Mouse (Mus musculus) hindbrain, postnatal 0 days (tissue): ENCODE measurements around the gene Pabpn1l. TPM values are rescaled to one million over a fixed set of nuclear protein-coding genes. Genes with fewer than 3 reads are reported as not detected.

Source experiments
- ATAC-seq: fragments of 200-750 bp; cut with Nextera tagmentation; 2 replicates; pipeline ENCODE4 v1.8.0; 2017; ENCODE audit warnings: mild to moderate bottlenecking, moderate TSS enrichment, moderate library complexity
- DNase-seq: peaks from one replicate; pipeline ENCODE4 v3.0.0-alpha.2; 2015; ENCODE audit warnings: low spot score
- H3K27ac ChIP-seq: fragments of 300-500 bp; sonication (generic); 2 replicates; pipeline ENCODE4 v1.5.1; 2014; ENCODE audit warnings: mild to moderate bottlenecking
- H3K27me3 ChIP-seq: fragments of 300-500 bp; sonication (generic); 2 replicates; pipeline ENCODE4 v1.6.1; 2014; ENCODE audit warnings: low read length, mixed read lengths; ENCODE audit not compliant: insufficient read depth
- H3K36me3 ChIP-seq: fragments of 300-500 bp; sonication (generic); 2 replicates; pipeline ENCODE4 v1.6.1; 2014; ENCODE audit warnings: low read length, mixed read lengths; ENCODE audit not compliant: insufficient read depth
- H3K4me1 ChIP-seq: fragments of 300-500 bp; sonication (generic); 2 replicates; pipeline ENCODE4 v1.6.1; 2014; ENCODE audit warnings: antibody characterized with exemption, low read length, mixed read lengths; ENCODE audit not compliant: insufficient read depth
- H3K4me2 ChIP-seq: fragments of 300-500 bp; sonication (generic); 2 replicates; pipeline ENCODE4 v1.6.1; 2014; ENCODE audit warnings: low read depth, mild to moderate bottlenecking, low read length, moderate library complexity, mixed read lengths
- H3K4me3 ChIP-seq: fragments of 300-500 bp; sonication (generic); 2 replicates; pipeline ENCODE4 v1.5.1; 2014; ENCODE audit warnings: low read length
- H3K9ac ChIP-seq: fragments of 300-500 bp; sonication (generic); replicated peaks from 2 replicates; pipeline ENCODE4 v1.6.1; 2014; ENCODE audit warnings: mild to moderate bottlenecking, low read length, moderate library complexity, mixed read lengths
- H3K9me3 ChIP-seq: fragments of 300-500 bp; sonication (generic); 2 replicates; pipeline ENCODE4 v1.6.1; 2016; ENCODE audit warnings: low read length, mixed read lengths
- CTCF ChIP-seq: IDR thresholded peaks from 2 replicates; pipeline ENCODE4 v1.5.1; 2016; ENCODE audit warnings: antibody characterized with exemption, control low read depth, low read depth
- WGBS: fragments of 180-500 bp; shearing (Covaris S2); extraction: QIAGEN DNeasy Blood & Tissue Kit; methylation state at CpG from one replicate; pipeline ENCODE4 v1.1.7; 2014; 5-methylcytosine and 5-hydroxymethylcytosine counted together
- polyA plus RNA-seq: library from polyadenylated mRNA; unstranded; fragments of >200 nt; fragmentation: Nextera tagmentation; extraction: Ambion mirVana; gene quantifications from 2 replicates; pipeline ENCODE4 v1.2.1, GENCODE M21; 2015
- total RNA-seq: library from RNA; depleted of rRNA; stranded (reverse); fragments of >200 nt; gene quantifications from 2 replicates; pipeline ENCODE4 v1.2.3, GENCODE M21; 2014

The Pabpn1l gene
- total and polyA plus RNA-seq, 2 experiments from 2014 or later, result not detected

- Histone ChIP-seq H3K9ac (no peak overlapping the region), H3K36me3 (peaks cover 11% of the 10 kb centered on the region; the same call in 1 of the 2 replicates), H3K4me1 (0 out of 2 replicates have a peak, but pooled peaks cover 4% of the 10 kb centered on the region), H3K9me3 (no peaks in the 10 kb centered on the region), H3K4me3 (no peak overlapping the region), H3K4me2 (no peak overlapping the region), H3K27ac (0 out of 2 replicates have a peak overlapping the region, but pooled peaks have one; percentile 26), H3K27me3 (no peaks in the 10 kb centered on the region)
- ATAC-seq (no peak), DNase-seq (no peak)
- 85% methylated on average over 4 of the region's 4 CpGs for WGBS
- TF ChIP-seq CTCF, result no peak
These were observed 18.3 kb upstream of the Pabpn1l start for GRCm38 (mm10) chr8:122640825-122641224.

DNA sequence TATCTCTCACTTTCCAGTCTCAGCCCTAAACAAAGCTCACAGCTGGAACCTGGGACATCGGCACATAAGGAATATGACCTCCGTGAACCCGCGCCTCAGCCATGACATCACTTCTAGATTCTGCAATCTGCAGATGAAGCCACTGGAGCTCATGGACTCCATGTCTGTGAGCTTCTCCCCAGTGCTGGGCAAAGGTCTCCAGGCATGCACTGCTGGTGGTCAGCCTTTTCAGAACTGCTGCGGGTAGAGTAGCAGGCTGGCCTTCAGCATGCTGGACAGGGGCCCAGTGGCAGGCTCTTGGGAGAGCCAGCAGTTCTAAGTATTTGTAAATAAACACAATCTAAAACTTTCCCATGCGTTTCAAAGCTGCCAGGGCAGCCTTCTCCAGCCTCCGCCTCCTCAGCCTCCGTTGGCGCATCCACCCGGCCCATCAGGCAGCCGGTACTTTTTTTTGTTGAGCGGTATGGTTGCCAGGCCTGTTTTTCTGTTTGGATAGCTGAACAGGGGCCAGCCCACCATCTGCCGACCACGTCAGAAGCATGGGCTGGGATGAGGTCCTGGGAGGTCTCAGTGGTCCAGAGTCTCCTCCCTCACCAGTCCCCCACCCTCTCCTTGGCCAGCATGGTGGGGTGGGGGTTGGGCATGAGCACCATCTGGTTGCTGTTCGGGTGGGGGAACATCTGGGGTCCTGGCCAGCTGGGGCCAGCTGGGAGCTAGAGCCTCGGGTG lies 17.1 kb upstream of the Pabpn1l start:
- H3K4me1 ChIP-seq, result 0 out of 2 replicates have a peak, but pooled peaks cover 4% of the 10 kb centered on the region
- peaks cover 19% of the 10 kb centered on the region; the same call in 1 of the 2 replicates for H3K36me3 ChIP-seq
- no peak overlapping the region for H3K4me2 ChIP-seq
- H3K9me3 ChIP-seq, result no peaks in the 10 kb centered on the region
- H3K27me3 ChIP-seq, result no peaks in the 10 kb centered on the region
- peak overlapping the region; percentile 61 for H3K27ac ChIP-seq
- no peak overlapping the region for H3K4me3 ChIP-seq
- no peak overlapping the region for H3K9ac ChIP-seq
- peak; percentile 74 for ATAC-seq
- DNase-seq, result peak; percentile 82
- 22% methylated on average over 16 of the region's 16 CpGs for WGBS
- TF ChIP-seq CTCF, result no peak

- Histone ChIP-seq H3K9me3 (no peaks in the 10 kb centered on the region), H3K27ac (peak overlapping the region; percentile 61; the same call in 1 of the 2 replicates), H3K9ac (no peak overlapping the region), H3K4me1 (0 out of 2 replicates have a peak, but pooled peaks cover 4% of the 10 kb centered on the region), H3K4me2 (no peak overlapping the region), H3K27me3 (no peaks in the 10 kb centered on the region), H3K4me3 (no peak overlapping the region), H3K36me3 (peaks cover 26% of the 10 kb centered on the region; the same call in 1 of the 2 replicates)
- peak; percentile 30 for ATAC-seq
- no peak for TF ChIP-seq CTCF
- DNase-seq, result peak; percentile 49
- 46% methylated on average over 16 of the region's 16 CpGs for WGBS
These were observed 16.1 kb upstream of the Pabpn1l start for GRCm38 (mm10) chr8:122638601-122639000.

DNA sequence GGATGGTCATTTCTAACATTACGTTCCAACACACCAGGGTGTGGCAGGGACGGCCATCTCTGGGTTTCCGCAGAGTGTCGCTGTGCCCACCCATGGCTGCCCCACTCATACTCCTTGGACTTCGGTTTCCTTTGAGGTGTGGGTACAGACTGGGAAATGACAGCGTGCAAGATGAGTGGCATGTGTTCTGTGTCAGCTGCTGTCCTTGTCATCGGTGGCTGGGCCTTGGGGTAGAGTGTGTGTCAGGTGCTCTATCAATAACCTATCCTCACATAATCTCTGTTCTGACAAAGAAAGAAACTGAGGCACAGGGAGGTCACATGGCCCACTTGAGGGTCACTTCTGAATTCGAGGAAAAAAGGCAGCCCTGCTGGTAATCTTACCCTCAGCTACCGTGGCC lies 14.7 kb upstream of the Pabpn1l start:
- no peaks in the 10 kb centered on the region for H3K27me3 ChIP-seq
- DNase-seq (no peak), ATAC-seq (no peak)
- H3K4me1 ChIP-seq, result 0 out of 2 replicates have a peak, but pooled peaks cover 4% of the 10 kb centered on the region
- no peak overlapping the region for H3K4me3 ChIP-seq
- no peak overlapping the region for H3K9ac ChIP-seq
- no peak overlapping the region for H3K27ac ChIP-seq
- no peak overlapping the region for H3K4me2 ChIP-seq
- 89% methylated on average over 9 of the region's 9 CpGs for WGBS
- H3K9me3 ChIP-seq, result no peaks in the 10 kb centered on the region
- TF ChIP-seq CTCF, result no peak
- H3K36me3 ChIP-seq, result peaks cover 34% of the 10 kb centered on the region; the same call in 1 of the 2 replicates

GRCm38 (mm10) chr8:122636803-122637175 lies 14.2 kb upstream of the Pabpn1l start:
- peaks cover 34% of the 10 kb centered on the region; the same call in 1 of the 2 replicates for H3K36me3 ChIP-seq
- DNase-seq, result no peak
- WGBS, result 54% methylated on average over 9 of the region's 9 CpGs

GRCm38 (mm10) chr8:122635878-122636802 lies 13.6 kb upstream of the Pabpn1l start:
- TF ChIP-seq CTCF, result no peak
- WGBS, result 80% methylated on average over 14 of the region's 14 CpGs
- Histone ChIP-seq H3K4me3 (no peak overlapping the region), H3K9ac (no peak overlapping the region), H3K27me3 (no peaks in the 10 kb centered on the region), H3K4me1 (0 out of 2 replicates have a peak, but pooled peaks cover 4% of the 10 kb centered on the region), H3K9me3 (no peaks in the 10 kb centered on the region), H3K36me3 (peaks cover 34% of the 10 kb centered on the region; the same call in 1 of the 2 replicates), H3K4me2 (no peak overlapping the region), H3K27ac (no peak overlapping the region)
- ATAC-seq, result no peak
- no peak for DNase-seq

More at GRCm38 (mm10) chr8:122636803-122637175, 14.2 kb upstream of the Pabpn1l start:
- Histone ChIP-seq H3K27me3 (no peaks in the 10 kb centered on the region), H3K4me1 (0 out of 2 replicates have a peak, but pooled peaks cover 4% of the 10 kb centered on the region), H3K9ac (no peak overlapping the region), H3K9me3 (no peaks in the 10 kb centered on the region), H3K4me3 (no peak overlapping the region), H3K27ac (no peak overlapping the region), H3K4me2 (no peak overlapping the region)
- no peak for TF ChIP-seq CTCF
- no peak for ATAC-seq
